Mouse (Mus musculus) left cerebral cortex, adult 2 months (tissue): Measurements from ENCODE around the gene Ankrd45. TPM values are rescaled to one million over a fixed set of nuclear protein-coding genes. Genes with fewer than 3 reads are reported as not detected.

Source experiments
- DNase-seq, 2 experiments: peaks; one replicate each; pipeline ENCODE4 v3.0.0; 2021 to 2022; ENCODE audit warnings: low spot score in 2 of 2, mixed read lengths in 1 of 2; ENCODE audit errors: extremely low spot score in 1 of 2
- H3K27ac ChIP-seq: fragments of 200-600 bp; 2 replicates; pipeline ENCODE4 v1.8.1; 2022
- H3K4me3 ChIP-seq: fragments of 200-600 bp; 2 replicates; pipeline ENCODE4 v1.8.1; 2022
- CTCF ChIP-seq: fragments of 200-600 bp; IDR thresholded peaks from 2 replicates; pipeline ENCODE4 v1.8.1; 2022; ENCODE audit warnings: antibody characterized with exemption, mild to moderate bottlenecking, moderate library complexity
- intact Hi-C: fragments of 180-260 bp; cut with DNase I; formaldehyde crosslinking; loops from one replicate; pipeline ENCODE4 v1.15.1; 2025
- long read RNA-seq, 2 experiments: library from polyadenylated mRNA; stranded (forward); transcript quantifications; one replicate each; pipeline ENCODE4 v2.0.0; 2021; ENCODE audit warnings: borderline mapping rate in 2 of 2
- total RNA-seq, 2 experiments: library from RNA; stranded (reverse); gene quantifications; 2 replicates each; pipeline ENCODE4 v1.2.3; 2021

The Ankrd45 gene
- total RNA-seq: 10 to 100 TPM; 66.4 to 68.7 TPM
- long read RNA-seq, experiment 1, transcript Ankrd45-202 (7 exons, 3,714 nt): major isoform, 6 of 50 reads
- long read RNA-seq, experiment 1, partial matches to known transcripts: 5 of 50 reads
- long read RNA-seq, experiment 1, other reads (novel, unspliced or antisense): 39 of 50 reads
- long read RNA-seq, experiment 2, transcript Ankrd45-202 (7 exons, 3,714 nt): major isoform, 5 of 27 reads
- long read RNA-seq, experiment 2, partial matches to known transcripts: 1 of 27 reads
- long read RNA-seq, experiment 2, other reads (novel, unspliced or antisense): 21 of 27 reads

DNA sequence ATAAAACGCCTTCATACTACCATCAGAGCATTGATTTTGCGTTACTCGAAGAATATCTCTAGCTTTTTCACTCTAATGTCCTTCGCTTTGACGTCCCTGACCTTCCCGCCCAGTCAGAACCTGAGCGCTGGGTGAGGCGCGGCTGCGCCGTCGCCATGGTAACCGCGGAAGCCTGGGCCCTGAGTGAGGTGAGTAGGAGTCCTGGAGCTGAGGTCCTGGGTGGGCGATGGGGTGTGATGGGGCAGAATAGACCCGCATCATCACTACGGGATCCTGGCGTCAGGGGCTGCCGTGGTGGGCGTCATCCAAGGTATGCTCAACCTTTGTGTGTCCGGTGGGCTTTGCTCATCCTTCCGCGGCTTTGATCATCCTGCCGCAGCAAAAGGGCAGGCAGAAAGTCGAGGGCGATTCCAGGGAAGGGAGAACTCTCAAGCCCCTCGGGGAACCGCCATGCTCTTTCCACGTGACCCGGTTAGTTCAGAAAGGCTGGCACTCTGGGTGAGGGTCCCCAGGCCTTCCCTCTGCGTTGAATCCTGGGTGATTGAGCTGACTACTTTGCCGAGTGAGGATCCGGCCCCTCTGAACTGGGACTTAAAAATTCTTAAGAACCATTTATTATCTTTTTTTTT, at the start of gene Ankrd45:
Gene Ankrd45 (plus strand): TSS at position 161 of the 629 bp plus-strand sequence.
- H3K4me3 ChIP-seq: peak within 1 kb of the TSS; percentile 69
- intact Hi-C loops: no loop called here
- peak; percentile 73 to 76 for DNase-seq
- no peak for TF ChIP-seq CTCF
- peak within 1 kb of the TSS; percentile 83 for H3K27ac ChIP-seq

DNA sequence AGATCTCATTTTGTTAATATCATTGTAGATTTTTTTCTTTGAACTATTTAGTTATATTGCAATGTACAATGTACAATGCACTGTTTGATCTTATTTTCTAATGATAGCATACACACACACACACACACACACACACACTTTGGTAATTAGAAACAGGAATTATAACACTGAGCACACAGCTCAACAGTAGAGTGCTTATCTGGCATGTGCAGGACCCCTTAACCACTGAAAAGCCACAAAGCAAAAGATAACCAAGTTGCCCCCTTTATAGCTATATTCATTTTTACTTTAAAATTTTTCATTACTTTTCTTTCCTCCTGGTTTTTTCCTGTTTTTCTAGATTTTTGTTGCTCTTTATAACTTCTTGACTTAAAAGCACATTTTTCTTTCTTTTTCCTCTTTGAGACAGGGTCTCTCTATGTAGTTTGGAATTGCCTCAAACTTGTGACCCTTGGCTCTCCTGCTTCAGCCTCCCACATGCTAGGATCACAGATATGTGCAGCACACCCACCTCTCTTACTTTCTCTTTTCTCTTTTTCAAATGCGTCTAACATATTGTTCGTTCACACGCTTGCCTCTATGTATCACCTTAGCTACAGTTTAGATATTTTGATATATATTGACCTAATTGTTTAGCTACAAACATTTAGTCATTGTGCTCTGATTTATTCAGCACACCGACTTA, 42.6 kb upstream of the Ankrd45 start:
- intact Hi-C loops: no loop called here
- H3K27ac ChIP-seq: no peak overlapping the region
- no peak overlapping the region for H3K4me3 ChIP-seq
- TF ChIP-seq CTCF: no peak
- DNase-seq: no peak

DNA sequence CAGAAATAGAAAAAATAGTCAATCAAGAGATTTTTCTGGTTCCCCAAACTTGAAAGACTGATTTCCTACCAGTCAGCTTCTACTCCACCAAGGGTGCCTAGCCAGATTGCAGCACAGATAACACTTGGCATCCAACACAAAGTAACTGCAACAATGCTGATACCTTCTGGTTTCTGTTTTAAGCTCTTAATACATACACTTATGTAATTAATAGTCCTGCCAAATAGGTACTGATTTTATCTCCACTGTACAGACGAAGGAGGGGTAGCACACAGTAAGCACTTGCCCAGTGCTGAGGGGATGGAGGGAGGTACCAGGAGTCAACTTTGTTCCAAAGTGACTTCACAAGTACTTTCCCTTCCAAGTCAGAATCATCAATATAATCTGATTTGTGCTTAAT, 38.6 kb upstream of the Ankrd45 start:
- no peak for DNase-seq
- Histone ChIP-seq H3K27ac (no peak overlapping the region), H3K4me3 (no peak overlapping the region)
- intact Hi-C loops: no loop called here
- no peak for TF ChIP-seq CTCF

DNA sequence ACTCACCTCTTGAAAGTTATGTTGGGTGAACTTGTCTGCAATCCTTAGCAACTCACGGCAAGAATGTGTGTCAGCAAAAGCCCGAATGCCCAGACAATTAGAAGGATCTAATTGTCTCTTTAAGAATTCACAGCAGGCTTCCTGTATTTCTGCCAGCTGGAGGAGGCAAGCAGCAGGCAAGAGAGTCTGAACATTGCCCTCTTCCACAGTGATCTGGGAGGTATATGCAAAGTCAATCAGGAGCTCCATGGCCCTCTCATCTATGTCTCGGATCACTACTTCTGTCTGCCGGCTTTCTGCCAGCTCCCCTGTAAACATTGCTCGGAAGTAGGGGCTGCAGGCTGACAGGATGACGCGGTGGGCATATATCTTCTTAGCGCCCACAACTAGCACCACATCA, 33.3 kb upstream of the Ankrd45 start:
- no peak overlapping the region for H3K27ac ChIP-seq
- intact Hi-C loops: no loop called here
- no peak overlapping the region for H3K4me3 ChIP-seq
- no peak for TF ChIP-seq CTCF
- no peak for DNase-seq

DNA sequence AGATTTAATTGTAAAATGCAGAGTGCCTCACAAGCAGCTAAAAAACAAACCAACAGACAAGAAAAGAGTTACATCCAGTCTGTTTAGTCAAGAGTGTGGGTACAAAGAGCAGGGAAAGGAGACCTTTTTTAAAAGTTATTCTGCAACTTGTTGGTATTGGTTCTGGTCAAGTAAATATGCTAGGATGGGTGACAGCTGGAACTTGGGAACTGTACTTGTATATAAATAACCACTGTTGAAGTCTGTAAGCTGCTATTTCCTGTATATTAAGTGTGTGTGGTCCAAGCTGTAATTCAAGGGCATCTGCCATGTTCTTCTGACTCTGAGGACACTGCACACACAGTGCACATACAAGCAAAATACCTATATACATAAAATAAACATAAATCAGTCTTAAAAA, 27.9 kb upstream of the Ankrd45 start:
- no peak overlapping the region for H3K4me3 ChIP-seq
- H3K27ac ChIP-seq: no peak overlapping the region
- no peak for TF ChIP-seq CTCF
- intact Hi-C loops: no loop called here
- no peak for DNase-seq

DNA sequence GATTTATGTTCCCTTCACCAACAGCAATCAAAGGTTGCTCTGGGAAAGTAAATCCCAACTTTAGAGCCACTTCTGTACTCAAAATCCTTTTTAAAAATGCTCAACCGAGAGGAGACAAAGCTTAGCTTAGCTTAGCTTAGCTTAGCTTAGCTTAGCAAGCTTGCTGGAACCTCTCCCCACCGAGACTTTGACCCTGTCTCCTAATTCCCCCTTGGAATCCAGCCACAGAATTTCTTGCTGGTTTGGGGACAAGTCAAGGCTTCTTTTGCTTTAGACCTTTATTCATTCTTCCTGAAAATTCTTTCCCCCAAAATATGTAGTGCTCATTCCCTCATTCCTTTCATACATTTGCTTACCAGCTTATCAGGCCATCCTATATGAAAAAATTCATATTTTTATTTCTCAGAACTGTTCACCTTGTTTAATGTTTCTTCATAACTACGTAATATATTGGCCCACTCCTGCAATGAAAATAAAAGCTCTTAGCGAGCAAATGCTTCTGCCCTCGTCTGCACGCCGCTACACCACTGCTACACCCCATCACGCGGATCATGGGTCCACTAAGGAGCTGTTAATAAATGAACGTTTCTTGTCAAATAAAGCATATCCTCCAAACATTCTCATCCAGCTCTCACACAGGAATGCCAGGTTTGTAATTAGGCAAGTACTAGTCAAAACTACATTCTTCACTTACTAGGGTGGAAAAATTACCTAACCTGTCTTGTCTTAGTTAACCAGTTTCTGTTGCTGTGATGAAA, 19.7 kb upstream of the Ankrd45 start:
- DNase-seq: no peak
- no peak overlapping the region for H3K27ac ChIP-seq
- intact Hi-C loops: no loop called here
- H3K4me3 ChIP-seq: no peak overlapping the region
- no peak for TF ChIP-seq CTCF

DNA sequence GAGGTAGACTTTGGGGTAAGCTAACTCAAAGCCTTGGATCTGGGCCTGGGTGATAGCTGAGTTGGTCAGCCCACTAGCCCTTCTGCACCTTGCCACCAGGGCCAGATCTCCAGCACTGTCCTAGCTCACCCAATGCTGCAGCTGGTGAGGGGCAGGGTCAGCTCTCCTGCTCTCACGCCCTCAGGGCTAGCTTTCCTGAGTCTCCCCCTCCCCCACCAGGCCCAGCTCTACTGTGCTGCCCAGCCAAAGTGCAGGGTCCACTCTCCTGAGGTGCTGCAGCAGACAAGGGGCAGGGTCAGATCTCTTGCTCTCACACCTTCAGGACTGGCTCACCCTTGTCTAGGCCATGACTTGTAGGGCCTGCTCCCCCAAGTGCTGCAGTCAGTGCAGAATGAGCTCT, 16.0 kb upstream of the Ankrd45 start:
- TF ChIP-seq CTCF: no peak
- no peak for DNase-seq
- Histone ChIP-seq H3K4me3 (no peak overlapping the region), H3K27ac (no peak overlapping the region)
- intact Hi-C loops: no loop called here

DNA sequence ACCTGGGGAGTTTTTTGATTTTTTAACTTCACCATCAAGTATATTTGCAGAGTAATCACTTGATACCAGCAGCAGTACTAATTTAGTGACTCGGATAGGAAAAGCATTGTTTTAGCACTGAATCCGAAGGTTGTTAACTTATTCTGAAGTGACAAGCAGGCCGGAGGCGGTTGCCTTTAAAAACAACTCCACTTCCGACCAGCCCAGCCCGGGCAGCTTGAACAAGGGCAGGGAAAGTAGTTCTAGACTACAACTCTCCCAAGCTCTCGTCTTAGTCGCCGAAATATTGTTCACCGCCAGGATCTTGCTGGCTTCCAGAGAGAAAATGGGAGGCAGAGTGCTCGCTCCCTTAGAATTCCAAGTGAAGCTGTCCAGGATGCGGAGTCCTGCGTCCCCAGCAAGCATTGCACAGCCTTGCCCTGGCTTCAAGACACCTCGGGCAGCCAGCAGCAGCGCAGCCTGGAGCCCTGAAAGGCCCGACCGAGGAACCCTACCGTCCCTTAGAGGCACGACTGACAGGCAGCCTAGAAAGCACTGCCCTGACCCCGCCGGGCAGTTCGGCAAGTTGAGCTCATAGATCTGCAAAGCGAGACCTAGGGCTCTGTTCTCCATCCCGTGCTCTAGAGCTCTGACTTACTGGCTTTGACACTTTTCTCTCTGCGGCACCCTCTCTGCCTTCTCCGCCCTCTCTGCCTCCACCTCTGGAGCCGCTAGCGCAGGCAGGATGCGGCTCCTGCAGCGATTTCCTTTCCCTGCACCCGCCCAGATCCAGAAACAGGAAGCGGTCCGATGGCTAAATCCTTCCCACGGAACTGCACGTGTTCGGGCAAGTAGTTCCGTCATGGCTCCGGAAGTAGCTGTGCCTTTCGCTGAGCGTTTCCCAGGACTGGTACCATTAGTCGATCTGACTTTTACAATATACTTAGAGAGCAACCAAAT, 11.5 kb upstream of the Ankrd45 start, which contains the start of gene Klhl20:
Gene Klhl20 (minus strand): TSS at position 786 of the 939 bp plus-strand sequence.
- Histone ChIP-seq H3K27ac (peak within 1 kb of the TSS; percentile 90), H3K4me3 (peak within 1 kb of the TSS; percentile 64)
- intact Hi-C loops: loop anchor here (2.0 to 5.0 kb wide), 2 partner anchors 60 to 121 kb away; partner anchors contain the start of genes Cenpl, Dars2 and Prdx6
- peak; percentile 93 to 97 for DNase-seq
- no peak; the same call in 1 of the 2 replicates for TF ChIP-seq CTCF

DNA sequence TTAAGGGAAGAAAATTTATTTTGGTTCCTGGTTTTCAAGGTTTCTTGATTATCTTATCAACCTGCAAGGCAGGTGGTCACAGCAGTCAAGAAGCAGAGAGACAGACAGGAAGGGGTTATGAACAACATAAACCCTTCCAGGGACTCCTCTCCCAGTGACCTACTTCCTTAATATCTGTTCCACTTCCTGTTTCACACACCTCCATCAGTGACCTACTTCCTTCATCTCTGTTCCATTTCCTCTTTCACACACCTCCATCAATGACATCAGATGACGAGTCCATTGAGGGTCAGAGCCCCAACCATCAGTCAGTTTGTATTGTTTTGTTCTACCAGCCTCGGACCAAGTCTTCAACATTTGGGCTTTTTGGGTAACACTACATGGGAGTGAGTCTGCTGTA, 3.0 kb upstream of the Ankrd45 start:
- intact Hi-C loops: no loop called here
- no peak for DNase-seq
- H3K4me3 ChIP-seq: no peak overlapping the region
- H3K27ac ChIP-seq: no peak overlapping the region
- TF ChIP-seq CTCF: no peak

DNA sequence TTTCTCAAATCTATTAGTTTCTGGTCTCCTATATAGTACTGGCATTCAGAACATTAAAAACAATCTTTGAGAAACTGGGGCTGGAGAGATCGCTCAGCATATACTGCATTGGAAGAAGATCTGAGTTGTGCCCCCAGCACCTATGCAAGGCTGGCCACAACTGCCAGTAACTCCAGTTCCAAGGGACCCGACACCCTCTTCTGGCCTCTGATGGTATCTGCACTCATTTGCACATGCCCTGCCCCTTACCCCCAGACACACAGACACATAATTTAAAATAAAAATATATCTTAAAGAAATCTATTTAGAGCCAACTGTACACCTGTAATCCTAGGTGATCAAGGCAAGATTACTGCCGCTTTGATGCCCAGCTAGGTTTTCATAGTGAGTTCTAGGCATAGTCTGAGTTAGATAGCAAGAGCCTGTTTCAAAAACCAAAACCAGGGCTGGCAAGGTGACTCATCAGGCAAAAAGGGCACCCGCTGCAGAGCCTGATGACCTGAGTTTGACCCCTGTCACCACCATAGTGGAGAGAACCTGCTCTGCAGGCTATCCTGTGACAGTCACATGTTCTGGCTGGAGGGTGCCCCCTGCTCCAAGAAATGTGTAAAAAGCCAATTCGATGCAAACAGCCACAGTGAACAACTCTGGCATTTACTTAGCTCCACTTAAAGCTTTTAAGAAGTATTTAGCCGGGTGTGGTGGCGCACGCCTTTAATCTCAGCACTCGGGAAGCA, 2.3 kb upstream of the Ankrd45 start:
- DNase-seq: no peak
- no peak; the same call in 1 of the 2 replicates for TF ChIP-seq CTCF
- Histone ChIP-seq H3K27ac (no peak overlapping the region), H3K4me3 (no peak overlapping the region)
- intact Hi-C loops: no loop called here
